Mouse (Mus musculus): ENCODE measurements around the gene L3mbtl2.

GRCm38 (mm10) chr15:81725965-81726364 is 62.3 kb downstream of the L3mbtl2 start:
- TF ChIP-seq CTCF (IDR thresholded peaks at IDR 0.05): no peak
- TF ChIP-seq EP300 (IDR thresholded peaks at IDR 0.05): no peak

All from lung, postnatal 0 days (tissue).